Mouse (Mus musculus) MEL (cell line): ENCODE data around the gene Ndufa10.

Experiments used
- CTCF ChIP-seq, 3 experiments: IDR thresholded peaks in 2 of 3; conservative IDR thresholded peaks in 1 of 3; 2 replicates each; pipeline ENCODE4 v1.5.1; 2011 to 2012; ENCODE audit warnings: low read length in 3 of 3, low read depth in 2 of 3, mild to moderate bottlenecking in 2 of 3, improper control_type of control experiment in 1 of 3, inconsistent platforms in 1 of 3, mixed read lengths in 1 of 3, moderate library complexity in 1 of 3; ENCODE audit not compliant: control insufficient read depth in 1 of 3, insufficient read depth in 1 of 3, poor library complexity in 1 of 3, severe bottlenecking in 1 of 3
- EP300 ChIP-seq, 2 experiments: IDR thresholded peaks; 2 replicates each; pipeline ENCODE4 v1.6.1; 2011; ENCODE audit warnings: improper control_type of control experiment in 2 of 2, low read length in 2 of 2, low read depth in 1 of 2, mild to moderate bottlenecking in 1 of 2
- JUND ChIP-seq: IDR thresholded peaks from 2 replicates; pipeline ENCODE4 v1.6.1; 2011; ENCODE audit warnings: low read depth, mild to moderate bottlenecking, improper control_type of control experiment, low read length

GRCm38 (mm10) chr1:92430991-92431390 is 42.7 kb downstream of the Ndufa10 start:
- no peak for TF ChIP-seq EP300 (IDR thresholded peaks at IDR 0.05; ENCODE audit: low read depth in 1 of 2, low read length in 2 of 2)
- TF ChIP-seq JUND, result no peak
- no peak for TF ChIP-seq CTCF (IDR thresholded peaks at IDR 0.05 in 2 of 3, conservative IDR thresholded peaks at IDR 0.05 in 1 of 3; ENCODE audit: control insufficient read depth in 1 of 3, insufficient read depth in 1 of 3, low read depth in 2 of 3, low read length in 3 of 3, poor library complexity in 1 of 3, severe bottlenecking in 1 of 3)
